Mouse (Mus musculus): ENCODE measurements around the gene Rps28. TPM values are rescaled to one million over a fixed set of nuclear protein-coding genes. Genes with fewer than 3 reads are reported as not detected.

Rps28 gene
- polyA plus RNA-seq (2014; fragmentation: Illumina TruSeq; extraction: RNeasy Lipid Tissue Mini Kit (QIAGEN cat#74804); ENCODE audit: low read depth, low replicate concordance) = 62.1 TPM

GRCm38 (mm10) chr17:33824084-33824996 lies at the start of gene Rps28, which contains the start of gene Ndufa7:
TSS of gene Rps28 (minus strand) at chr17:33824562.
TSS of gene Ndufa7 (plus strand) at chr17:33824572.

GRCm38 (mm10) chr17:33873537-33873936 lies 49.2 kb upstream of the Rps28 start, which contains the start of gene Gm7029:
TSS of gene Gm7029 (plus strand) at chr17:33873837.

GRCm38 (mm10) chr17:33842966-33843795 lies 18.8 kb upstream of the Rps28 start, which contains the start of gene Cd320:
TSS of gene Cd320 (plus strand) at chr17:33843091.

GRCm38 (mm10) chr17:33810334-33811141 lies 13.8 kb downstream of the Rps28 start, which contains the start of gene Kank3:
TSS of gene Kank3 (plus strand) at chr17:33810519.

GRCm38 (mm10) chr17:33781124-33781977 lies 43.0 kb downstream of the Rps28 start, which contains the start of gene Angptl4:
TSS of gene Angptl4 (minus strand) at chr17:33781830.

Other genes with a start within 250 kb of the Rps28 start
- gene Zfp414, start 195.5 kb downstream of the Rps28 start, polyA plus RNA-seq (2014; fragmentation: Illumina TruSeq; extraction: RNeasy Lipid Tissue Mini Kit (QIAGEN cat#74804); ENCODE audit: low read depth, low replicate concordance) = 2.3 TPM
- gene Pram1, start 186.5 kb downstream of the Rps28 start, polyA plus RNA-seq (2014; fragmentation: Illumina TruSeq; extraction: RNeasy Lipid Tissue Mini Kit (QIAGEN cat#74804); ENCODE audit: low read depth, low replicate concordance) = not detected
- 396 TPM for gene Hnrnpm, start 137.7 kb downstream of the Rps28 start, polyA plus RNA-seq (2014; fragmentation: Illumina TruSeq; extraction: RNeasy Lipid Tissue Mini Kit (QIAGEN cat#74804); ENCODE audit: low read depth, low replicate concordance)
- gene March2, start 105.9 kb downstream of the Rps28 start, polyA plus RNA-seq (2014; fragmentation: Illumina TruSeq; extraction: RNeasy Lipid Tissue Mini Kit (QIAGEN cat#74804); ENCODE audit: low read depth, low replicate concordance) = 39.7 TPM
- gene Rab11b, start 64.0 kb downstream of the Rps28 start, polyA plus RNA-seq (2014; fragmentation: Illumina TruSeq; extraction: RNeasy Lipid Tissue Mini Kit (QIAGEN cat#74804); ENCODE audit: low read depth, low replicate concordance) = 40.2 TPM
- gene Angptl4, start 42.7 kb downstream of the Rps28 start, polyA plus RNA-seq (2014; fragmentation: Illumina TruSeq; extraction: RNeasy Lipid Tissue Mini Kit (QIAGEN cat#74804); ENCODE audit: low read depth, low replicate concordance) = 4.9 TPM
- gene Kank3, start 14.0 kb downstream of the Rps28 start, polyA plus RNA-seq (2014; fragmentation: Illumina TruSeq; extraction: RNeasy Lipid Tissue Mini Kit (QIAGEN cat#74804); ENCODE audit: low read depth, low replicate concordance) = 17.0 TPM
- gene Ndufa7, start within 50 bp of the Rps28 start, polyA plus RNA-seq (2014; fragmentation: Illumina TruSeq; extraction: RNeasy Lipid Tissue Mini Kit (QIAGEN cat#74804); ENCODE audit: low read depth, low replicate concordance) = 29.1 TPM
- gene Cd320, start 18.5 kb upstream of the Rps28 start, polyA plus RNA-seq (2014; fragmentation: Illumina TruSeq; extraction: RNeasy Lipid Tissue Mini Kit (QIAGEN cat#74804); ENCODE audit: low read depth, low replicate concordance) = 7.3 TPM
- not detected for gene Gm7029, start 49.3 kb upstream of the Rps28 start, polyA plus RNA-seq (2014; fragmentation: Illumina TruSeq; extraction: RNeasy Lipid Tissue Mini Kit (QIAGEN cat#74804); ENCODE audit: low read depth, low replicate concordance)
- not detected for gene Kifc1, start 66.1 kb upstream of the Rps28 start, polyA plus RNA-seq (2014; fragmentation: Illumina TruSeq; extraction: RNeasy Lipid Tissue Mini Kit (QIAGEN cat#74804); ENCODE audit: low read depth, low replicate concordance)
- not detected for gene Platr17, start 80.6 kb upstream of the Rps28 start, polyA plus RNA-seq (2014; fragmentation: Illumina TruSeq; extraction: RNeasy Lipid Tissue Mini Kit (QIAGEN cat#74804); ENCODE audit: low read depth, low replicate concordance)
- gene Daxx, start 84.9 kb upstream of the Rps28 start, polyA plus RNA-seq (2014; fragmentation: Illumina TruSeq; extraction: RNeasy Lipid Tissue Mini Kit (QIAGEN cat#74804); ENCODE audit: low read depth, low replicate concordance) = 9.9 TPM
- gene Tapbp, start 91.3 kb upstream of the Rps28 start, polyA plus RNA-seq (2014; fragmentation: Illumina TruSeq; extraction: RNeasy Lipid Tissue Mini Kit (QIAGEN cat#74804); ENCODE audit: low read depth, low replicate concordance) = 43.1 TPM
- gene Zbtb22, start 91.3 kb upstream of the Rps28 start, polyA plus RNA-seq (2014; fragmentation: Illumina TruSeq; extraction: RNeasy Lipid Tissue Mini Kit (QIAGEN cat#74804); ENCODE audit: low read depth, low replicate concordance) = 1.3 TPM
- gene Rgl2, start 105.0 kb upstream of the Rps28 start, polyA plus RNA-seq (2014; fragmentation: Illumina TruSeq; extraction: RNeasy Lipid Tissue Mini Kit (QIAGEN cat#74804); ENCODE audit: low read depth, low replicate concordance) = 3.8 TPM
- gene Pfdn6, start 115.8 kb upstream of the Rps28 start, polyA plus RNA-seq (2014; fragmentation: Illumina TruSeq; extraction: RNeasy Lipid Tissue Mini Kit (QIAGEN cat#74804); ENCODE audit: low read depth, low replicate concordance) = 14.8 TPM
- 0.70 TPM for gene Wdr46, start 116.1 kb upstream of the Rps28 start, polyA plus RNA-seq (2014; fragmentation: Illumina TruSeq; extraction: RNeasy Lipid Tissue Mini Kit (QIAGEN cat#74804); ENCODE audit: low read depth, low replicate concordance)
- 0.35 TPM for gene B3galt4, start 126.9 kb upstream of the Rps28 start, polyA plus RNA-seq (2014; fragmentation: Illumina TruSeq; extraction: RNeasy Lipid Tissue Mini Kit (QIAGEN cat#74804); ENCODE audit: low read depth, low replicate concordance)
- 6.1 TPM for gene Vps52, start 131.2 kb upstream of the Rps28 start, polyA plus RNA-seq (2014; fragmentation: Illumina TruSeq; extraction: RNeasy Lipid Tissue Mini Kit (QIAGEN cat#74804); ENCODE audit: low read depth, low replicate concordance)
- gene Rps18, start 131.4 kb upstream of the Rps28 start, polyA plus RNA-seq (2014; fragmentation: Illumina TruSeq; extraction: RNeasy Lipid Tissue Mini Kit (QIAGEN cat#74804); ENCODE audit: low read depth, low replicate concordance) = 17.8 TPM
- 201 TPM for gene H2-K1, start 175.8 kb upstream of the Rps28 start, polyA plus RNA-seq (2014; fragmentation: Illumina TruSeq; extraction: RNeasy Lipid Tissue Mini Kit (QIAGEN cat#74804); ENCODE audit: low read depth, low replicate concordance)
- 1.9 TPM for gene Ring1, start 200.1 kb upstream of the Rps28 start, polyA plus RNA-seq (2014; fragmentation: Illumina TruSeq; extraction: RNeasy Lipid Tissue Mini Kit (QIAGEN cat#74804); ENCODE audit: low read depth, low replicate concordance)
- gene H2-Ke6, start 203.5 kb upstream of the Rps28 start, polyA plus RNA-seq (2014; fragmentation: Illumina TruSeq; extraction: RNeasy Lipid Tissue Mini Kit (QIAGEN cat#74804); ENCODE audit: low read depth, low replicate concordance) = 6.8 TPM
- 0.82 TPM for gene Slc39a7, start 207.1 kb upstream of the Rps28 start, polyA plus RNA-seq (2014; fragmentation: Illumina TruSeq; extraction: RNeasy Lipid Tissue Mini Kit (QIAGEN cat#74804); ENCODE audit: low read depth, low replicate concordance)
- 0.99 TPM for gene Rxrb, start 207.2 kb upstream of the Rps28 start, polyA plus RNA-seq (2014; fragmentation: Illumina TruSeq; extraction: RNeasy Lipid Tissue Mini Kit (QIAGEN cat#74804); ENCODE audit: low read depth, low replicate concordance)
- gene Col11a2, start 214.9 kb upstream of the Rps28 start, polyA plus RNA-seq (2014; fragmentation: Illumina TruSeq; extraction: RNeasy Lipid Tissue Mini Kit (QIAGEN cat#74804); ENCODE audit: low read depth, low replicate concordance) = not detected

All from adrenal gland, adult 10 weeks (tissue).